Mouse (Mus musculus) cerebellum, adult 9-10 months (tissue): ENCODE data around the gene Ccdc33.

Experiments used
- DNase-seq: peaks from one replicate; pipeline ENCODE4 v3.0.0; 2022

Gene Ccdc33

DNA sequence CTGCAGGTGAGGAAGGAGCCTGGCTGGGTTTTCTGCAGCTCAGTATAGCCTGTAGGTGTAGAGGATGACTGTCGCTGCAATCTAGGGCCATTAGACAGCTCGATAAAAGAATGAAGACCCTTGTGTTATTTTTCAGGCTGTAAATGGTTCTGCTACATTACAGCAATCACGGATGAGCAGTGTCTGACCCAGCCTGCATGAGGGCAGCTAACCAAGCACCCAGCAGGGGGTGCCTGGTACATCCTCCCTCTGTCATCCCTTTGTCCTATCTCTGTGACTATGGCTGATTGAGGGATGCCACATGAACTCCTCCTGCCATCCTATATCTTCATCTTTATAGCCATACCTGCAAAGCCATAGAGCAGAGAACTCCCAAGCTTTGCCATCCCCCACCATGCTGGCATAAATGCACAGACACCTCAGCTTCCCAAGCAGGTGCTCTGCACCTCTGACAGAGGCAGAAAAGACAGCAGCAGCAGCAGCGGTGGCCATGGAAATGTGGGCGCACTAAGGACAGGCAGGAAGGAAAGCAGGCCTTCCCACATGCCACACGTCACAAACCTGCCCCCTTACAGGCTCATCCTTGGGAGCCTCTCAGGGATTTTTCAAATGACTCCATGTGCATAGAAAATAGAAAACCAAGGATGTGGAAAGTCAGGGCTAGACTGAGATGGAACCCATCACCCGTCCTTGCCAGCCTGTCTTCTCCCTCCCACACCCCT is 31.2 kb downstream of the Ccdc33 start:
- DNase-seq, result no peak

DNA sequence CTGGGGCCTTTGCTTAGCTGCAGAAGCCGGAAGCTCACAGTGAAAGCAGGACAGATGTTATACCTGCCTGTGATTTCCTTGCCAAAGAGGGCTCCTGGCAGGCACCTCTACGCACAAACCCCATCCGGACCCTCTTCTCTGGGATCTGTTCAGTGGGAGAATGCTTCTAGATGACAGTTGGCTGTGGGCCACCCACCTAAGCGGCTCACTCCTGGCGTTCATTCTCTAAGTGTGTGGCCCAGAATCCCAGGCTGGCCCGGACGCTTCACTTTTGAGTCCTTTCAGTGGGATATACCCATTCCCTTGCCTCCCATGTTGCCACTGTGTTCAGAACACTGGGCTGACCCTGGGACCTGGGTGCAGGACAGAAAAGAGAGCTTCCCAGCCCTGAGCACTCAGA is 31.8 kb downstream of the Ccdc33 start:
- no peak for DNase-seq

DNA sequence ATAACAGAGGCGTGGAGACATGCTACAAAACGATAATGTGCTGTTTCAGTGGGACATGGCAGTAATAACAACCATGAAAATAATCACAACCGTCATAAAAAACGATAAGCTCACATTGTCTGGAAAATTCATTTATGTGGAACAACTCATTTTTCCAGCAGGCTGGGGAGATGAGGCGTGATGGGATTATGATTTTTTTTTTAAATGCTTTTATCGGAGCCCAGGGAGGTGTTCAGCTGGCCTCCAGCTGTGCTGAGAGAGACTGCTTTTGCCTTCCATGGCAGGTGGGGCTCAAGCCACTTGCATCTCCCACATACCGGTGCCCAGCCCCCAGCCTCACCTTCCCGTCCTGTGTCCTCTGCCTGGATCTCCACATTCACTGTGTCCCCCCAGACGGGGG is 32.4 kb downstream of the Ccdc33 start:
- no peak for DNase-seq

DNA sequence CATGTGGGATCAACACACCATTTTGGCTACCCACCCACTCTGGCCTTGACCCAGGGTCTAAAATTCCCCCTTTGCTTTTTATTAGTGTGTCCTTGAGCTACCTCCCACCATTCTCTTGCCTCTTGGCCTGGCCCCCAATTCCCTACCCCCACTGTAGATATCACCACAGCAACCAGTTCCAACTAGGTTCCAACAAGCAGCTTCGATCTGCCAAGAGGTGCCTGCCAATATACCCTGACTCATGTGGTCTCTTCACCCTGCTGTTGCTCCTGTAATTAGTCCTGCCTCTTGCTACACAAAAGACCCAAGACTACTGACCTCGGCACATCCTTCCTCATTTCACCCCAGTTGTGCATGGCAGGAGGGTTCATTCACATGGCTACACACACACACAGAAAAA is 33.5 kb downstream of the Ccdc33 start:
- DNase-seq, result no peak

DNA sequence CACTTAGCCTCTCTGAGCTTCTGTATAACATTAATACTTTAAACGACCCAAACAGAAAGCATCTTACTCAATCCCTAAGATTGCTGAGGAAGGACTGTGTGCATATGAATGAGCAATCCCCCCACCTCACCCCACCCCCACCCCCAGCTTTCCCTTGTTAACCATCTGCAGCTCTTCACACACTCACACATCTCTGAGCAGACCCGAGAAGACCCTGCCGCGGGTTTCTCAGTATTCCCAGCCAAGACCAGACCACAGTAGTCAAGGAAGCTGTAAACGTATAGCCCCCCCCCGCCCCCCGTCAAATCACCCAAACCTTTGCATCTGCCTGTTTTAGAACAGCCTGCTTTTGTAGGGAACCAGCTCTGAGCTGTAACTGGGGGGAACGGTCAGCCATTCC is 34.0 kb downstream of the Ccdc33 start:
- DNase-seq, result no peak

DNA sequence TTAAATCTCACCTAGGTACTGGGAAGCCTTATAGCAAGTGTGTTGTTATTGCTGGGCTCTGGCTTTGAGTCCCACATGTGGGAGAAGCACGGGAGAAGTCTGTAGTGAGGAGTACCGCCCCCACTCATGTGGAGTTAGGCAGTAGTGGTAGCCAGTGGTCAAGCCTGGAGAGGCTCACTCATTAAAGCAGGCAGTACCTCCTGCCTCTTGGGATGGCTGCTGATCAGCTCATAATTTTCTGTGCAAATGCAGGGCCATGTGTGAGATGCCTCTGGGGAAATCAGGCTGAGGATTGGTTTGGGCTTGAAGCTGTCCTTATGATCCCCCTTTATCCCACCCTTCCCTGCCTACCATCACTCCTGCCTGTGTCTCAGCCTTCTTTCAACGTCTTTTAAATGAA is 44.1 kb downstream of the Ccdc33 start:
- no peak for DNase-seq

DNA sequence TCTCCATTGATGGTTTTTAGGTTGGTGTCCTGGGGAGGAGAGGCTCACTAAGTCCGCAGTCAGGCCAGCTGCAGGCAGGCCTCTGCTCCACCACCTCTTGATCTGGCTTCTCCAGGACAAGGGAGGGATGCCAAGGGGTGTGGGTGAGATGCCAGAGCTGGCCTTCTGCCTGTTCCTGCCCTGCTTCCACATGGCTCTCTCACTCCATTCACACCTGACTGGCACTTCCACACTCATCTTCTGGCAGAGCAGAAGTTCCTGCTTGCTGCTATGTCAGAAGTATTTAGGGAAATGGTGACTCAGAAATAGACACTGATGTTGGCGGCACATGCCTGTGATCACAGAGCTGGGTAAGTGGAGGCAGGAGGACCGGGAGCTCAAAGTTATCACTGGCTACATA is 51.1 kb downstream of the Ccdc33 start:
- DNase-seq, result peak; percentile 87

DNA sequence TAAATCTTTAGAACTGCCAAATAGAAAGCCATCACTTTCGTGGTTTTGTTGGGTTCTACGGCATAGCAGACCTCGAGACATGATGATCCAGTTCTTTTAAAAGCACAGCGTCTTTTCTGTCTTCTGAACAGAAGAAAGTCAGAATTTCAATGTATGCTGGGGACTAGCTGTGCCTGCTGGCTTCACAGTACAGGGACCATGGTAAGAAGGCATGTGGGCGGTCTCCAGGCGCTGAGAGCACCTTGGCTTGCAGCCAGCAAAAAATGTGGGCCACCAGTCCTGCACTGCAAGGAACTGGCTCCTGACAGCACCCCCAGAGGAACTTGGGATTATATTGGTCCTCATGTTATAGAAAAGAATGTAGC is 51.9 kb downstream of the Ccdc33 start:
- DNase-seq, result no peak

DNA sequence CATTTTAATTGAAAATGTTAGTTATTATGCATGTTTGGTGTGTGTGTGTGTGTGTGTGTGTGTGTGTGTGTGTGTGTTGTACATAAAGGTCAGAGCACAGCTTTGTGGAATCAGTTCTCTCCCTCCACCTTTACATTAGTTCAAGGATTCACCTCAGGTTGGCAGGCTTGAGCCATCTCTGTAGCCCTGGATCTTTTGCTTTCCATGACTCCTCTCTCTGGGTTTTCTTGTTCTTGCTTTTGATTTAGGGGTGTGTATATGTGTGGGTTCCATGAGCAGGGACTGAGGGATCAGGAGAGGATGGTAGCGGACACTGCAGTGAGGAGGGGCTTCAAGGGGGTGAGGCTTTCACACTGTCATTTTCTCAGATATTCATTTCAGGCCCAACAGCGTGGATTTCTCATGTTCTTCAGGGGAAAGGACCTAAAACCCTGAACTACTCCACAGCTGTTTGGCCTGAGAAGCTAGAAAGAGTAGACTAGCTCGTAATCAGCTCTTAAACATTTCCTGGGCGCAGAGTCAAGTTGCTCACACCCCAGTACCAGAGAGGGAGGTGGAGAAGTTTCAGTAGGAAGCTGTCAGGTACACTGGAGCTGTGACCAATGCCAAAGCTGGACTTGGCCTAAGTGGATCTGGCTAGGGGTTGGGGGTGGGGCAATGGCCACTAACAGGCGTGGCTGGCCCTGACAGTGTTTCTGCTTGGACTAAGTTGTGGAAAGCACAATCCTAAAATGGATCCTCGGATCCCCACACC is 52.5 kb downstream of the Ccdc33 start:
- no peak for DNase-seq

DNA sequence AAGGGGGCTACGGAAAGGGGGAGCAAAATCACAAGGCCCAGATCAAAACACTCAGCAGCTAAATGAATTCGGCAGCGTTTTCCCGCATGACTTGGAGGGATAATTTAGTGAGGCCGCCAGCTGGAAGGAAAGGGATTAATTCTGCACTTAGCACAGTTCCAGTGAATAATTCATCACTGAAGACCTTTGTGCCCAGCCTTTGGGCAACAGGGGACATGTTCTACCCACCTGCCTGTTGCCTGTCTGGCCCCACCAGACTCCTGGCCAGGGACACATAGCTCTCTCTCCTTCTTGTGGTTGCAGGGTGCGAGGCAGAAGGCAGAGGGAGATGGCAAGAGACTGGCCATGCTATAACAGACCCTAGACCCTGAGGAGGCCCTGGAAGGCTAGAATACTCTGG is 53.1 kb downstream of the Ccdc33 start:
- no peak for DNase-seq

DNA sequence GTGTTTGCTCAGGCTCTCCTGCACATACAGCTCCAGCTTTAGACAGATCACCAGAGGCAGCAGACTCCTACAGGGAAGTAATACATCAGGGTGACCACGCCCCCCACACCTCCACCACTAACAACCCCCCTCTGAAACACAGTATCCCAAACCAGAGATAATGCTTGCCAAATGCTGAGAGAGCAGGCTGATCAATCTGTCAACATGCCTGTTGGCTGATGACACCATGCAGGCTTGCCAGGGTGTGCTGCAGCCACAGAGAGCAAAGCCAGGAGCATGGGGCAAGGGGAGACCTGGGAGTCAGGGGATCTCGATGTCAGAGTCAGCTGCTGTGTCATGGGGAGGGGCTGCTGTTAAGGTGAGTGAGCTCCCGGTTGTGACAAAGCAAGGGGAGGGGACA is 55.1 kb downstream of the Ccdc33 start, which contains the start of gene Stra6:
Gene Stra6, plus strand, starts transcription at position 258 of the 400 bp plus-strand sequence.
- DNase-seq, result no peak

DNA sequence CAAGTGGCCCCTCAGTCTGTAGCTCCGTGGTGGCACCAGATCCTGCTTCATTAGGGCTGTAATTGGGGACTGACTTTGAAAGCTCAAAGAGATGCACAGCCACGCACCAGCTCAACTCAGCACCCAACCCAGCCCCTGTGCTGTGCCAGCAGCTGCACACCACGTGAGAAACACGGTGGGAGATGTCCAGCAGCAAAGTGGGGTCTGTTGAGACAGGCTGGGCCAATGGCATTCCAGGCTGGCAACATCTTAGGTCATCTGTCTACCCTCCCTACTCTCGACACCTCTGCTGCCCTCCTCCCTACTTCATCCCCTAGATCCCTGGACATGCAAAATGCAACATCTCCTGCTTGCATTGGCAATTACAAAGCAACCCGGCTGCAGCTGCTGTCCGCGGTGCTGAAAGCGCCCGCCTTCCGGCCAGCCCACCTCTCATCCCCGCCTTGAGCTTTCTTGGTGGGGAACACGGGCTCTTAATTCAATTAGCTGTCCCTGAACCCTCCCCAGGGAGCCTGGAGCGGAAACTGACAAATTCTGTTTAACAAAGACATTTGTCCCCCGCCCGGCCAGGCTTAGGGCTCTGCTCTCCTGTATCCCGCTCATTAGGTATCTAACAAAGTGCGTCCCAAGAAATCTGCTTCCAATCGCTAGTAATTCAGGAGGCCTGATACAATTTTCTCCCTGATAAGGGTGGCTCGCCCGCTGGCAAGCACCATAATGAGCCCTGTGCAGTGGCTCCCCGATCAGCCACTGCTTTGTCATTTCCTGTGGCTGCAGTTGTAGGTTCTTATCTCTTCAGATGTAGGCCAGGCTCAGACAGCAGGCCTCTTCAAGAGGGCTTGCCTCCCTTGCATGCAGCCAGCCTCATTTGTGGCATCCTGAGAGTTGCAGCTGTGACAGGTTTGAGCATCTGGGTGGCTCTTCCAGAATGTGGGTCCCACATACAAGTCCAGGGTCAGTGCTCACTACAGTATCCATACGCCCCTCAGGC is 57.7 kb downstream of the Ccdc33 start:
- DNase-seq, result no peak

DNA sequence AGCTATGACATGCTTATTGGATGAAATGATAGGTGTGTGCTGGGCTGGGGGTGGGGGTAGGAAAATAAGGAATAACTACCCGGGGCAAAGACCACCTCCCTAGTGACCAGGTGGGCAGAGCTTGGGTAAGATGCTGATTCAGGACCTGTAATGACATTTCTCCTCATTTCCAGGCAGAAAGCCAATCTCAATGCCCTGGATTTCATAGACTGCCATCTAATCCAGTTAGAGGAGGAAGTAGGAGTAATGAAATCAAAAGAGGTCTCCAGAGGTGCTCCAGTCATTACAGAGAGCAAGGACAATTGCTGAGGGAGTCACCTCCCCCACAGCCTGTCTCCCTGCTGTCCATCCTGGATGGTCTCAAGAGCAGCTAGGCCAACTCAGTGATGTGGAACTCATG is 58.7 kb downstream of the Ccdc33 start:
- DNase-seq, result no peak

DNA sequence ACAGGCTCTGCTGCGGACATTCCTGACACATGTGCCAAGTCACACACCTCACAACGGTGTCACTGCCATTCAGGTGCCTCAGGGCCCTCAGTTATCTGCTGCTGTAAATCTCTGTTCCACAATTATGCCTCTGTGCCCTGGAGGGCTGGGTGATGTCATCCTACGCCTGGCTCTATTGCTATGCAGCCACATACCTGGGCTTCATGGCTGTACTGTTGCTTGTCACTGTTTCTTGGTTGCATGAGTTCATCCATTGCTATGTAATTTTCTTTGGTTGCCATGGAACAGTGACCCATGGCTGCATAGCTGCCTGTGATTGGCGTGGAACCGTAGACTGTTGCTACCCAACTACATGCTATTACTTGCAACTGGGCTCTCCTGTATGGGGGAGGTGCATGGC is 63.0 kb downstream of the Ccdc33 start:
- DNase-seq, result no peak

DNA sequence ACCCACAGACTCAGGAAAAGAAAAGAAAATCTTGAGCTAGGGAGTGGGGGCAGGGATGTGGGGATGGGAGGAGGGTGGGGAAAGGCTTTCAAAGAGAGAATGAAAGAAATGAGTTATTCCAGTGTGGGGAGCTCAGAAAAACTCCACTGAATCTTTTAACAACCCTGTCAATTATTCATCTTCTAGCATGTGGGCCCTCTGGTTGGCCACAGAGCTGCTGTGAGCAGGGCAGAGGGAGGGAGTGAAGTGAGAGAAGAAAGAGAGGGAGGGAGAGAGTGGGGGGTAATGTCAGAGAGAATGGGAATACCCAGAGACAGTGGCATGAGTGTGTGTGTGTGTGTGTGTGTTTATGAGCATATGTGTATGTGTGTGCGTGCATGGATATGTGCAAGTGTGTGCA is 64.6 kb downstream of the Ccdc33 start:
- no peak for DNase-seq

DNA sequence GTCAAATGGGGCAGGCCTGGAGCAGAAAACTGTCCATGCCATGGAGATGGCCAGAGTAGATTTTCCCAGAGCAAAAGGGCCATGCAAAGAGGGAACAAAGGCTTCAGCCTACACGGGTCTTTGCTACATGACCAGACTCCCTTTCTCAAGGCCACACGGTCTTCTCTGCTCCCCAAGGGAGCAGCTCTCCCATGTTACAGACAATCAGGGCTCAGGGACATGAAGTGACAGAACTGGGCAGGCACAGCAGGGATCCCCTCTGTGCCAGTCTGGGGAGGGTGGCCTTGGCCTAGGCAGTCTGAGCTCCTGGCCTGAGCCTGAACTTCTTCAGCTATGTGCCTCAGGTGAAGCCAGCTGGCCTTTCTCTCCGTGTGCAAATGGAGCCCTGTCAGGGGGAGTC is 65.1 kb downstream of the Ccdc33 start:
- no peak for DNase-seq

DNA sequence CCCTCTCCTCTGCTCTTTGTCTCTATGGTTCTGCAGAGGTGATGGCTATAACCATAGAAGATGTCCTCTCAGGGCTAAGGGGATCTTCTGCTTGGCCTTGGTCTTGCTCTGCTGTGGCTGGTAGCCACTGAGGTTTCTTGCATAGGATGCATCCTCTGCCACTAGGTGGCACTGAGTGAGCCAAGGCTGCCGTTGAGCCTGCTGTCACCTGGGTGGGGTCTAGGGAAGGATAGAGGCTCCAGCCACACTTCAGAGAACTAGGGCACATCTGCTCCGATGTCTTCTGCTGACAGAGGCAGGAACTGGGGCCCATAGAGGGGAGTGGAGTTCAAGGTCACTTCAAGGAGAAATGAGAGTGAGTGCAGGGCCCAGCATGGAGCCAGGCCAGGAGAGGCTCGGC is 65.5 kb downstream of the Ccdc33 start:
- DNase-seq, result peak; percentile 71

DNA sequence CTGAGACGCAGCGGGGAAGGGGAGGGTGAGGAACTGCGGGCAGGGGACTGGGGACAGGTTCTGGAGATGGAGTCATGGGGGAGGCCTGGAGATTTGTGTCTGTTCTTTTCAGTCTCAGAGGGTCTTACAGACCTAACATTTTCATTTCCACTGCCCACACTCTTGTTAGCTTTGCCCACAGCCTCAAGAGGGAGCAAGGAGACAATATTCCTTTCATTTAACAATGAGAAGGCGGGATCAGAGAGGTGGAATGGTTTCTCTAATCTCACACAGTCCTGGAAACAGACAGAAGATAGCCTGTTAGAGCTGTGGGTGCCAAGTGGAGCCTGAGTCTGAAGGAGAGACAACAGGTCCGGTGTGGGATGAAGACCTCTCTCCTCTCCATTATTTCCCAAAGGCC is 66.7 kb downstream of the Ccdc33 start:
- no peak for DNase-seq

DNA sequence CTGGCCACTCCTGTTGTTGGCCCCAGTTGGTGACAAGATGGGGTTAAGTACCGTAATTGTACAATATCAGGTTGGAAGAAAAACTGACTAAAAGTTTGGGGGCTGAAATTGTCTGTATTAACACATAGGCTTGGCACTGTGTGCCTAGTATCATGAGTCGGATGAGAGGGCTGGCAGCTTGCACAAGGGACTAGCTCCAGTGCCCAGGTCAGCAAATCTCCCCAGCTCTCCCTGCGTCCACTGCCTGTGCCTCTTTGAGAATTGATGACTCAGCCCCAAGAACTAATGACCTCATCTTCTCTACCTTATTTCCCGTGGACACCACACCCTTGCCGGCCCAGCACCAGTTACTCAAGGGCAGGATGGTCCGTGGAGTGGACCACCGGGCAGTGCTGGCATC is 68.8 kb downstream of the Ccdc33 start:
- no peak for DNase-seq

DNA sequence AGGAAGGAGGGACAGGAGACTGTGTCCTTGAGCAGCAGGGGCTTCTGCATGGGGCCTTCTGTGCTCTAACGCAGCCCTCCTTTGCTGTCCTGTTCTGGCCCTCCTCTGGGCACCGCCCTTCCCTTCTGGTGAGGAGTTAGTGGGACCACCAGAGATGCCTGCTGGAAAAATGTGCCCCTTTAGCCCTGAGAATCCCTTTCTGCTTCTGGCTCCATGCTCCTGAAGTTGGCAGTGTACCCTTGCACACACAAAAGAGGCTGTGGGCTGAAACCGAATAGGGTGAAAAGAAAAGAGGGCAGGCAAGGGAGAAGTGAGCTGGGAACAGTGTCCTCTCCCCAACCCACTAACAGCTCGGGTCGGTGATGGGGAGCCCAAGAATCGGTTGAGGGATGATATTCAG is 69.4 kb downstream of the Ccdc33 start:
- DNase-seq, result no peak

DNA sequence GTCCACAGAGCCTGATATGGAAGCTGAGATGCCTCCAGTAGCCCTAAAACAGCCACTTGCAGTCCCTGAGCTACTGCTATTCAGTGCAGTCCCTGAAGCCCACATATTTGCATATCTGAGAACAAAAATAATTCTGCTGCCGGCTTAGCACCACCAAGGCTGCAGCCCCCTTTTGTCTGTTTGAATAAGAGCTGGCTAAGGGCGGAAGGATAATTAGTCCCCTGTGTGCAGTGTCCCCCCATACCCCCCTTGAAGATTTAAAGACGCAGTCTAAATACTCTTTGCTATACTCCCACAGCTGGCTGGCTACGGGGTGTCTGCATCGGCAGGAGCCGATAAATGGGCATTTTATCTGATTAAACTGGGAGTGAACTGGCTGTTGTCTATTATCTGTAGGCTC is 70.0 kb downstream of the Ccdc33 start:
- no peak for DNase-seq

DNA sequence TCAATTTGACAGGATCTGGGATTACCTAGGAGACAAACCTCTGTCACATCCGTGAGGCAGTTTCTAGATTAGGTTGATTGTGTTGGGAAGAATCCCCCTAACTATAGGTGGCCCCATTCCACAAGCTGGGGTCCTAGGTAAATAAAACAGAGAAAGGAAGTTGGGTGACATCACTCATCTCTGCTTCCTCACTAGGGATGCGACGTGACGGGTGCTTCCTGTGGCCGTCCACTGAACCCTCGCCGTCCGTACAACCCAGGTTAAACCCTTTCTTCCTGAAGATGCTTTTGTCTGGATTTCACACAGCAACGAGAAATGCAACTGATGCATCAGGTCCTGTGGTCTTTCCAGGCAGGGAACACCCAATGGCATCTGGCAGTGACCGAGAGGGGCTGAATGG is 71.6 kb downstream of the Ccdc33 start:
- no peak for DNase-seq

DNA sequence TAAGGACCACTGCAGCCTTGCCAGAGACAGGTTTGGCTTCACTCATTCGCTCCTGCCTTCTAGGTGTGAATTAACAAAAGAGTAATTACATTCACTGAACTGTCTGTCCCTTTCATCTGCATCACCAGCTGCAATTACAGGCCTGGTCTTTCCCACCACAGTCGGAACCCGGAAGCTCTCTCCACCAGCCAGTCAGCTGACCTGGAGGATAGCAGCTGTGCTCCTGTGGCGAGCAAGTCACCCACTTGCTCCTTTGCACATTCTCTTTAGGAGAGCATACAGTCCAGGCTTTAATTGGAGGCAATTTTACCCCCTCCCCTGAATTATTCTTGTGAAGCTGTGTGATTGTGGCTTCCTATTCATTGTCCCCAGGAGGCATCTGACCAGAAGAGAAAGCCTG is 73.0 kb downstream of the Ccdc33 start:
- DNase-seq, result no peak

DNA sequence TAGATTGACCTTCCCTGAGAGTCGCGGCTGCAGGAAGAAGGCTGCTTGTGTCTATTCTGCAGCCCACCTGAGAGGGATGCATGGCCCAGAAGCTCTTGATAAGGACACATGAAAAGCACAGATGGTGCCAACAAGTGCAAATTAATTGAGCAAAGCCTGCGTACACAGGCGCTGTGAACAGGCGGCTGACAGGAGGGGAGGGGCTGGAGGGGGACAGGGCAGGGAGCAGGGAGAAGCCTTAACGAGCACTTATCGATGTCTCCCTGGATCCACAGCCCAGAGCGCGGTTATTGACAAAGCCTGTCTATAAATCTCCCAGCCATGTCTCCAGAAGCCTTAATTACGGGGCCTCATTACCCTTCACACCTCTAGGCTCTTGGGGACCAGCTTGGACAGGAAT is 73.8 kb downstream of the Ccdc33 start:
- DNase-seq, result no peak
